Mouse (Mus musculus) bone marrow macrophage, adult 2 months (primary cell): Measurements from ENCODE around the gene Sprr2k. TPM values are rescaled to one million over a fixed set of nuclear protein-coding genes. Genes with fewer than 3 reads are reported as not detected.

Experiments used
- H3K27ac ChIP-seq: 2 replicates; pipeline ENCODE4 v1.5.1; 2012; ENCODE audit warnings: low read depth, low read length; ENCODE audit not compliant: insufficient read depth
- H3K4me1 ChIP-seq: 2 replicates; pipeline ENCODE4 v1.6.1; 2012; ENCODE audit warnings: low read length; ENCODE audit not compliant: control insufficient read depth, insufficient read depth
- H3K4me3 ChIP-seq: 2 replicates; pipeline ENCODE4 v1.5.1; 2012; ENCODE audit warnings: mild to moderate bottlenecking, low read length, moderate library complexity; ENCODE audit not compliant: insufficient read depth
- CTCF ChIP-seq: IDR thresholded peaks from 2 replicates; pipeline ENCODE4 v1.5.1; 2012; ENCODE audit warnings: low read depth, mild to moderate bottlenecking, low read length, moderate library complexity
- POLR2A ChIP-seq: IDR thresholded peaks from 2 replicates; pipeline ENCODE4 v1.6.1; 2012; ENCODE audit warnings: mild to moderate bottlenecking, low read depth, low read length, borderline replicate concordance
- polyA plus RNA-seq: library from polyadenylated mRNA; stranded (reverse); fragments of >200 nt; gene quantifications from 2 replicates; pipeline ENCODE4 v1.2.4, GENCODE M21; 2012; ENCODE audit not compliant: missing spikeins, insufficient read depth, insufficient read length

The Sprr2k gene
- not detected in 2 replicates for polyA plus RNA-seq

GRCm38 (mm10) chr3:92432282-92432681 is at the start of gene Sprr2k:
Gene Sprr2k, plus strand, starts transcription at chr3:92432582.
- no peaks in the 10 kb centered on the region for H3K4me1 ChIP-seq
- no peak for TF ChIP-seq POLR2A
- no peak for TF ChIP-seq CTCF
- H3K27ac ChIP-seq: no peak within 1 kb of the TSS
- H3K4me3 ChIP-seq: no peak within 1 kb of the TSS

DNA sequence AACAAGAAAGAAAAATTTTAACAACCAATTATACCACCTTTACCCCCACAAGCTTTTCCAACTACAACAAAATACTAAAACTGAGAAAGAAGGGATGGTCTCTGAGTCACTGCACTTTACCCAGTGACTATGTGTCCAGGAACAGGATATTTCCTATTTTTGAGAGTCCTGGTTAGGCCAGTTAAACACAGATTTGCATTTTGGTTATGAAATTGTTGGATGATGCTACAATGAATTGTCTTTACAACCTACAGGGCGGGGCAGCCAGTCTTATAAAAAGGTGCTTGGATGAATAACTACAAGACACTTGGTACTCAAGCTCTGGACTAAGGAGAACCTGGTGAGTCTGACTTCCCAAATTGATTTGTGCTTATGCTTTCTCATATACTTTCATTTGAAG is 47.0 kb upstream of the Sprr2k start, which contains the start of gene Sprr2h:
TSS of gene Sprr2h (plus strand) at position 301 of the 400 bp plus-strand sequence.
- TF ChIP-seq POLR2A (no peak), CTCF (no peak)
- H3K4me1 ChIP-seq: no peaks in the 10 kb centered on the region
- no peak within 1 kb of the TSS for H3K27ac ChIP-seq
- no peak within 1 kb of the TSS for H3K4me3 ChIP-seq

GRCm38 (mm10) chr3:92394301-92394700 is 38.1 kb upstream of the Sprr2k start:
- TF ChIP-seq POLR2A: no peak
- no peaks in the 10 kb centered on the region for H3K4me1 ChIP-seq
- H3K4me3 ChIP-seq: no peak overlapping the region
- H3K27ac ChIP-seq: no peak overlapping the region

GRCm38 (mm10) chr3:92407691-92408090 is 24.7 kb upstream of the Sprr2k start, which contains the start of gene Sprr2i:
Gene Sprr2i, plus strand, starts transcription at chr3:92407991.
- Histone ChIP-seq H3K4me3 (no peak within 1 kb of the TSS), H3K4me1 (no peaks in the 10 kb centered on the region), H3K27ac (no peak within 1 kb of the TSS)
- TF ChIP-seq CTCF: no peak

GRCm38 (mm10) chr3:92417782-92418181 is 14.6 kb upstream of the Sprr2k start, which contains the start of gene Sprr2j-ps:
Gene Sprr2j-ps, plus strand, starts transcription at chr3:92418082.
- Histone ChIP-seq H3K4me1 (no peaks in the 10 kb centered on the region), H3K27ac (no peak within 1 kb of the TSS), H3K4me3 (no peak within 1 kb of the TSS)
- no peak for TF ChIP-seq POLR2A
- no peak for TF ChIP-seq CTCF

- no peaks in the 10 kb centered on the region for H3K4me1 ChIP-seq
- no peak within 1 kb of the TSS for H3K4me3 ChIP-seq
- TF ChIP-seq CTCF (no peak), POLR2A (no peak)
- no peak within 1 kb of the TSS for H3K27ac ChIP-seq
Observed at GRCm38 (mm10) chr3:92429323-92429722, 3.1 kb upstream of the Sprr2k start, which contains the start of gene Gm9774. Gene Gm9774, minus strand, starts transcription at chr3:92429423.

- no peak for TF ChIP-seq CTCF
- no peak for TF ChIP-seq POLR2A
- no peak within 1 kb of the TSS for H3K27ac ChIP-seq
- no peak within 1 kb of the TSS for H3K4me3 ChIP-seq
- H3K4me1 ChIP-seq: no peaks in the 10 kb centered on the region
Observed at GRCm38 (mm10) chr3:92438689-92439088, 6.3 kb downstream of the Sprr2k start, which contains the start of gene Sprr1b. Gene Sprr1b, minus strand, starts transcription at chr3:92438789.

- Histone ChIP-seq H3K4me1 (no peaks in the 10 kb centered on the region), H3K27ac (no peak overlapping the region), H3K4me3 (no peak overlapping the region)
- TF ChIP-seq CTCF: no peak
- no peak for TF ChIP-seq POLR2A
Observed at GRCm38 (mm10) chr3:92440177-92440576, 7.8 kb downstream of the Sprr2k start.

GRCm38 (mm10) chr3:92455151-92455550 is 22.8 kb downstream of the Sprr2k start:
- TF ChIP-seq POLR2A: no peak
- TF ChIP-seq CTCF: no peak
- no peak overlapping the region for H3K27ac ChIP-seq
- H3K4me3 ChIP-seq: no peak overlapping the region
- no peaks in the 10 kb centered on the region for H3K4me1 ChIP-seq

- no peak within 1 kb of the TSS for H3K27ac ChIP-seq
- TF ChIP-seq CTCF (no peak), POLR2A (no peak)
- no peak within 1 kb of the TSS for H3K4me3 ChIP-seq
- no peaks in the 10 kb centered on the region for H3K4me1 ChIP-seq
Observed at GRCm38 (mm10) chr3:92458620-92459019, 26.2 kb downstream of the Sprr2k start, which contains the start of gene Sprr3. Gene Sprr3, minus strand, starts transcription at chr3:92458720.
